Mouse (Mus musculus) embryonic fibroblast, embryonic 13.5 days (primary cell): ENCODE data around the gene Dusp10.

ENCODE experiments used
- CTCF ChIP-seq: IDR thresholded peaks from 2 replicates; pipeline ENCODE4 v1.5.1; 2011; ENCODE audit warnings: mild to moderate bottlenecking, control low read depth, low read length, moderate library complexity, borderline replicate concordance; ENCODE audit not compliant: insufficient read depth
- POLR2A ChIP-seq: IDR thresholded peaks from 2 replicates; pipeline ENCODE4 v1.6.1; 2011; ENCODE audit warnings: low read depth, mild to moderate bottlenecking, control low read depth, low read length, moderate library complexity

DNA sequence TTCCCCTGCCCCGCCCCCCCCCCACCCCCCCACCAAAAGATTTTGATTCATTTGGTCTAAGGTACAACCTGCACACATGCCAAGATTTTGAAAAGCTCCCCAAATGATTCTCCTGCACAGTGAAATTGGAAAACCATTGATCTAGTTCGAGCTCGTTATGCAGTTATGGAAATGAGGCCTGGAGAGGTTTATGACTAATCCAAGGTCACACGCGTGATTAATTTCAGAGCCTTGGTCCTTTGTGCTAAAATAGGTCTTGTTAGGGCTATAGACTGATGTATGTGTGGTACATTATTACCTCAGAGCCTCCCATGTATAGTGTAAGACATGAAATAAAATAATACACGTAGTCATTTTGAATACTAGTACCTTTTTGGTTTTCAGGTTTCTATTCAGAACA lies 30.3 kb downstream of the Dusp10 start:
- TF ChIP-seq POLR2A (no peak), CTCF (no peak)
